Mouse (Mus musculus) lung, embryonic 14.5 days (tissue): ENCODE results near the gene Dab2ip. TPM values are rescaled to one million over a fixed set of nuclear protein-coding genes. Genes with fewer than 3 reads are reported as not detected.
A peak's percentile ranks its signal among the peaks of the same experiment; 100 is the strongest.

ENCODE experiments used
- ATAC-seq: fragments of 200-750 bp; cut with Nextera tagmentation; 2 replicates; pipeline ENCODE4 v1.8.0; 2017; ENCODE audit warnings: mild to moderate bottlenecking, moderate TSS enrichment, moderate library complexity; ENCODE audit not compliant: insufficient read depth
- DNase-seq: peaks from one replicate; pipeline ENCODE4 v3.0.0-alpha.2; 2015
- H3K27ac ChIP-seq: fragments of 300-500 bp; sonication (generic); 2 replicates; pipeline ENCODE4 v1.5.1; 2014; ENCODE audit warnings: low read depth, mild to moderate bottlenecking, moderate library complexity
- H3K27me3 ChIP-seq: fragments of 300-500 bp; sonication (generic); 2 replicates; pipeline ENCODE4 v1.6.1; 2014; ENCODE audit warnings: low read length, control low read depth; ENCODE audit not compliant: insufficient read depth
- H3K36me3 ChIP-seq: fragments of 300-500 bp; sonication (generic); 2 replicates; pipeline ENCODE4 v1.6.1; 2014; ENCODE audit warnings: control low read depth; ENCODE audit not compliant: insufficient read depth
- H3K4me1 ChIP-seq: fragments of 300-500 bp; sonication (generic); 2 replicates; pipeline ENCODE4 v1.6.1; 2014; ENCODE audit warnings: antibody characterized with exemption, control low read depth; ENCODE audit not compliant: insufficient read depth
- H3K4me2 ChIP-seq: fragments of 300-500 bp; sonication (generic); 2 replicates; pipeline ENCODE4 v1.6.1; 2014; ENCODE audit warnings: mild to moderate bottlenecking
- H3K4me3 ChIP-seq: fragments of 300-500 bp; sonication (generic); 2 replicates; pipeline ENCODE4 v1.5.1; 2014; ENCODE audit warnings: low read depth, low read length
- H3K9ac ChIP-seq: fragments of 300-500 bp; sonication (generic); 2 replicates; pipeline ENCODE4 v1.6.1; 2014
- H3K9me3 ChIP-seq: fragments of 300-500 bp; sonication (generic); 2 replicates; pipeline ENCODE4 v1.6.1; 2016; ENCODE audit warnings: low read depth, low read length, control low read depth
- CTCF ChIP-seq: IDR thresholded peaks from 2 replicates; pipeline ENCODE4 v1.5.1; 2016; ENCODE audit warnings: antibody characterized with exemption, low read depth
- WGBS: fragments of 180-500 bp; shearing (Covaris S2); extraction: QIAGEN DNeasy Blood & Tissue Kit; methylation state at CpG from one replicate; pipeline ENCODE4 v1.1.7; 2014; 5-methylcytosine and 5-hydroxymethylcytosine counted together
- polyA plus RNA-seq: library from polyadenylated mRNA; unstranded; fragments of >200 nt; fragmentation: Nextera tagmentation; extraction: Ambion mirVana; gene quantifications from 2 replicates; pipeline ENCODE4 v1.2.1, GENCODE M21; 2014

The Dab2ip gene
- polyA plus RNA-seq, 1 experiment from 2014 or later: 61.4 TPM

DNA sequence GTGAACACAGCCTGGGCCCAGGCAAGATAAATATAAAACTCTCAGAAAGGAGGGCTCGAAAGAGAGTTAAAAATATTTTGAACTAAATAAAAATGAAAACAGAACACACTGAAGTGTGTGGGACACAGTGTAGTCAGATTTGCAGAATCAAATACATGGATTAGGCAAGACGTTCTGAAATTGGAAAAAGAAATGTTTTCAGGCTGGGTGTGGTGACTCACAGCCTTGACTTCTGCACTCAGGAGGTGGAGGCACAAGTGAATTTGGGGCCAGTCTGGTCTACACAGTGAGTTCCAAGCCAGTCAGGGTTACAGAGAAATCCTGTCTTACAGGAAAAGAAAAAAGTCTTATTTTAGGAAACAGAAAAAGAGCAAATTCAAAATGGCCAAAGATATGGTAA is 212.5 kb downstream of the Dab2ip start:
- no peak for TF ChIP-seq CTCF
- WGBS: 76% methylated on average over 2 of the region's 2 CpGs
- Histone ChIP-seq H3K4me1 (no peaks in the 10 kb centered on the region), H3K36me3 (no peaks in the 10 kb centered on the region), H3K27ac (no peak overlapping the region), H3K9ac (no peak overlapping the region), H3K4me3 (no peak overlapping the region), H3K27me3 (no peaks in the 10 kb centered on the region), H3K9me3 (no peaks in the 10 kb centered on the region), H3K4me2 (no peak overlapping the region)
- ATAC-seq (no peak), DNase-seq (no peak)

DNA sequence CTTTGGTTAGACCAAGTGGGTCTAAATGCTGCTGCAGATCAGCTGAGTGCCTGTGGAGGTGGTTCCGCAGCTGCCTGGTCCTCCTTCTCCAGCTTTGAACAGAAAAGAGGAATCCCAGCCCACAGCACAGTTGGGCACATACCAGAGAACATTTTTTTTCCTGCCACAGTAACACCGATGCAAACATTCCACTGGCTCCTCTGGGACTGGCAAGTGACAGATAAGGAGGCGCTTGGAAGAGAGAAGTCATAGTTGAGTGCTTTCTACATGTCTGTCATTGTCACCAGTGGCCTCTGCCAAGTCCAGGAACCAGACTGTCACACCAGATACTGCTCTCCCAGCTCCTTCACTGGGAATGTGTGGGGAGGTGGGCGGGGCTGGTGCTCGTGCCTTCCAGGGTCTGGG is 217.6 kb downstream of the Dab2ip start:
- Histone ChIP-seq H3K36me3 (no peaks in the 10 kb centered on the region), H3K27me3 (no peaks in the 10 kb centered on the region), H3K9ac (no peak overlapping the region), H3K4me1 (0 out of 2 replicates have a peak, but pooled peaks cover 6% of the 10 kb centered on the region), H3K4me3 (no peak overlapping the region), H3K27ac (no peak overlapping the region), H3K4me2 (no peak overlapping the region), H3K9me3 (no peaks in the 10 kb centered on the region)
- peak; percentile 76; the same call in 1 of the 2 replicates for ATAC-seq
- WGBS: 27% methylated on average over 5 of the region's 5 CpGs
- DNase-seq: peak; percentile 47
- TF ChIP-seq CTCF: no peak

DNA sequence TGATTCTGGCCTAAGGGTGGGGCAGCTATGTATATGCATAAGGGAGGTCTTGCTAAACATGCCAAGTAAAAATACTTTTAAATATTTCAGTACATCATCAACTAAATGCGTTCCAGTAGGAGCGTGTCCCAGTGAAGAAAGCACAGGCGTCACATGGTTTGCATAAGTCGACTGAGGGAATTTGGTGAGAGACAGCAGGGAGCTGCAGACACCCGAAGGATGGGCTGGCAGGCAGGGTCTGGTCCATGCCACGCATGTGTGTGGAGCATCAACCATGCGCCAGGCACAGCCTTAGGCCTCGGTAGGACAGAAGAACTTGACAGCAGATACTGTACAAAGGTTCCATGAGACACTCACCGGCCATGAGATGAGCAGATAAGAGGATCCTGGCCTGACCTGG is 218.9 kb downstream of the Dab2ip start:
- DNase-seq: no peak
- no peak overlapping the region for H3K4me3 ChIP-seq
- no peak overlapping the region for H3K4me2 ChIP-seq
- no peaks in the 10 kb centered on the region for H3K9me3 ChIP-seq
- H3K4me1 ChIP-seq: 0 out of 2 replicates have a peak, but pooled peaks cover 6% of the 10 kb centered on the region
- H3K36me3 ChIP-seq: no peaks in the 10 kb centered on the region
- ATAC-seq: no peak
- no peaks in the 10 kb centered on the region for H3K27me3 ChIP-seq
- no peak for TF ChIP-seq CTCF
- WGBS: 80% methylated on average over 9 of the region's 9 CpGs
- H3K27ac ChIP-seq: no peak overlapping the region
- H3K9ac ChIP-seq: no peak overlapping the region

DNA sequence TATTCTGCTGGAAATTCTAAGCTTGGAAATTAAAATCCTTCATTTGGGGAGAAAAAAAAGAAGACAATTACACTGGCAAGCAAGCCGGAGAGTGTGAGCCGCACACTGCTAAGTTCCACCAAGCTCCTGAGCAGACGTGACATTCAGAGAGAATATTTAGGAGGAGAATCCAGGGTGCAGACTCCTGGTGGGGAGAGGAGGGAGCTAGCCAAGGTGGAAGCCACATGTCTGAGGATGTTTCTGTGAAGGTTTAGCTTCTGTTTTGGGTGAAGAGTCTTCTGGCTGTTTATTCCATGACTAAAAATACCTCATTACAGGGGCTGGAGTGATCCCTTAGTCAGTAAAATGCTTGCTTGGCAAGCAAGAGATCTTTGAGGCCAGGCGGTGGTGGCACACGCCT is 221.2 kb downstream of the Dab2ip start:
- Histone ChIP-seq H3K4me2 (no peak overlapping the region), H3K4me3 (no peak overlapping the region), H3K4me1 (0 out of 2 replicates have a peak, but pooled peaks cover 6% of the 10 kb centered on the region), H3K9me3 (no peaks in the 10 kb centered on the region), H3K27ac (no peak overlapping the region), H3K36me3 (no peaks in the 10 kb centered on the region), H3K9ac (no peak overlapping the region), H3K27me3 (no peaks in the 10 kb centered on the region)
- ATAC-seq: no peak
- no peak for TF ChIP-seq CTCF
- no peak for DNase-seq
- 86% methylated on average over 5 of the region's 5 CpGs for WGBS

Other genes starting within 250 kb of the Dab2ip start
- gene Stom, start 221.3 kb upstream of the Dab2ip start, polyA plus RNA-seq: 30.6 and 33.3 TPM in 2 replicates
- gene 4930568D16Rik, start 190.5 kb upstream of the Dab2ip start, polyA plus RNA-seq: not detected in 2 replicates
- not detected in 2 replicates for gene 4930402F06Rik, start 161.1 kb upstream of the Dab2ip start, polyA plus RNA-seq
- 16.4 and 16.9 TPM in 2 replicates for gene Ggta1, start 95.0 kb upstream of the Dab2ip start, polyA plus RNA-seq